Mouse (Mus musculus): ENCODE data around the gene Lypla2.

DNA sequence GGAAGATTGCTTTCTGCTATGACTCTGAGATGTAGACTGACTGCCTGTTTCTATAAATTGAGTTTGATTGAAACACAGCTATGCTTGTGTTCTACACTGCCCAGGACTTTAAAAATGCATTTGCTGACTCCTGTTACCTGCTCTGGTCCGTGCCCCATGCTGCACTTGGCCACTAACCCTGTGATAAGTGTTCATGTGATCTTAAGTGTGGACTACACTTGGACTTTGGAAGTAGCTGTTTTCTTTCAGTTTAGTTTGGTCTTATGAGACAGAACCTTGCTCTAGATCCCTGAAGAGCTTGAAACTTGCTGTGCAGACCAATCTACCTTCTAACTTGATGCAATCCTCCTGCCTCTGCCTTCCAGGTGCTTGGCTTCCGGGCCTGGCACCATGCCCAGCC is 48.0 kb downstream of the Lypla2 start:
- no peak for TF ChIP-seq CTCF (conservative IDR thresholded peaks at IDR 0.05; ENCODE audit: insufficient read depth, insufficient read length, low read depth, low read length)
- no peak for TF ChIP-seq POLR2A (IDR thresholded peaks at IDR 0.05; ENCODE audit: low read depth, low read length)

All from kidney, adult 2 months (tissue).